Mouse (Mus musculus): ENCODE measurements around the gene Gtf3c5.

The Gtf3c5 gene

GRCm38 (mm10) chr2:28566545-28566944 is 17.0 kb downstream of the Gtf3c5 start:
- DNase-seq = no peak

GRCm38 (mm10) chr2:28564380-28564779 is 19.2 kb downstream of the Gtf3c5 start:
- no peak for DNase-seq

GRCm38 (mm10) chr2:28563830-28564229 is 19.7 kb downstream of the Gtf3c5 start:
- DNase-seq = no peak

DNA sequence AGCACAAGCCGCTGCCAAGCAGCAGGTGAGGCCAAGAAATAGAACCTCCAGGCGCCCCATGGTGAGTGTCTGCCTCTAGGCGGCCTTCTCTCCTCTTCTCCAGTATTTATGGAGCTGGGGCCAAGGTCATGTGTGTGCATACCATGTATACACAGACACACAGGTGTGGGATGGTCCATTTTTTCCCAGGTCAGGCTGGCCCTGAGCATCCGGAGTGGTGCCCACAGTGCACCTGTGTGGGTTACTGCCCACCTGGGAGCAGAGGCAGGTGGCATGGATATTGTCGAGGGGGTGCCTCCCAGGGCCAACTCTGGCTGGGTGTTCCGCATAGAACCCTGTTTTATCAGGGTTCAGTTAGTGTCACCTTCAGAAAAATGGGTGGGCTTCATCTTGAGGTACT is 20.2 kb downstream of the Gtf3c5 start, which contains the start of gene Cel:
Gene Cel, minus strand, starts transcription at position 101 of the 400 bp plus-strand sequence.
- no peak for DNase-seq

- DNase-seq = no peak
Observed at GRCm38 (mm10) chr2:28557452-28557851, 26.1 kb downstream of the Gtf3c5 start.

DNA sequence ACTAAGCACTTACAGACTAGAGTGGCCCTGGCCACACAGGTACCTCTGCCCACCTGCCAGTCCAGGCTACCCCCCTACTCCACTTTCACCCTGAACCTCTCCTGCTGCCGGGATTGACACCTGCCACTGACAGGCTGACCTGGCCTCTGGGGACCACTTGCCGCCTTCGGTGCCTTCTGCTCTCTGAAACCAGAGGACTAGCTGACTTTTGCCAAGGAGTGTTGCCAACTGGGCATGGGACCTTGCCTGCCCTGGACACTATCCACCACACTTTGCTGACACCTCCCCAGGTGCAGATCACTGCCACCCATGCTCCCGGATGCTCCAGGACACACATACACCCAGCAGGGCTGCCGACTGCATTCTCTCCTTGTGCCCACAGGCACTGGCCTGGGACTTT is 31.2 kb downstream of the Gtf3c5 start:
- DNase-seq = no peak

DNA sequence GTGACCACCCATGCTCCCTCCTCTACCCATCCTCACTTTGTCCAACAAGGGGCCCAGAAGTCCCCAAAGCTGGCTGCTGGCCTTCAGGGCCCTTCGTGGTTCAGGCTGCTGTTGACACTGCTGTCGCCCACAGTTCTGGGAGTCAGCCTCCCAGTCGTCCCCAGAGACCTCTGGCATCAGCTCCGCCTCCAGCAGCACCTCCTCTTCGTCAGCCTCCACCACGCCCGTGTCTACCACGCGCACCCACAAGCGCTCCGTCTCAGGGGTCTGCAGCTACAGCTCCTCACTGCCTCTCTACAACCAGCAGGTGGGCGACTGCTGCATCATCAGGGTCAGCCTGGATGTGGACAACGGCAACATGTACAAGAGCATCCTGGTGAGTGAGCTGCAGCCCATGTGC is 34.4 kb downstream of the Gtf3c5 start:
- DNase-seq = no peak

GRCm38 (mm10) chr2:28547237-28548172 is 36.0 kb downstream of the Gtf3c5 start:
- peak; percentile 87 to 92 for DNase-seq

- no peak for DNase-seq
Observed at GRCm38 (mm10) chr2:28546560-28546959, 37.0 kb downstream of the Gtf3c5 start.

DNA sequence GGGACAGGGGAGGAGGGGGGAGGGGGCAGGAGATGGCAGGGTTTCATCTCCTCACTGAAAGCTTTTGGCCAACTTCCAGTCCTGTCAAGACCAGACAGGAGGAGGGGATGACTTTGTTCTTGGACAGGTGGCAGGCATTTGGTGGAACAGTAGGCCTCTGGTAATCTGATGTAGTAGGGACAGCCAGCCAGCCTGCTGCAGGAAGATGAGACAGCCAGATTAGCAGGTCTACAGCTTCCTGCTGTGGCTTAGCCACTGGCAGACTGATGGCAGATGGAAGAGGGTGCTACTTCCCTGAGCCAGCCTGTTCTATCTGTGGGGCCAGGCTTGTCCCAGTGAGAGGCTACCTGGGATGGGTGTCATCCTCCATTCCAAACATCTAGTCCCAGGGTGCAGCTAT is 37.6 kb downstream of the Gtf3c5 start:
- DNase-seq = peak; percentile 64 to 71

GRCm38 (mm10) chr2:28543894-28544293 is 39.7 kb downstream of the Gtf3c5 start:
- peak; percentile 96 for DNase-seq

GRCm38 (mm10) chr2:28540587-28541227 is 42.8 kb downstream of the Gtf3c5 start:
- DNase-seq = no peak

DNA sequence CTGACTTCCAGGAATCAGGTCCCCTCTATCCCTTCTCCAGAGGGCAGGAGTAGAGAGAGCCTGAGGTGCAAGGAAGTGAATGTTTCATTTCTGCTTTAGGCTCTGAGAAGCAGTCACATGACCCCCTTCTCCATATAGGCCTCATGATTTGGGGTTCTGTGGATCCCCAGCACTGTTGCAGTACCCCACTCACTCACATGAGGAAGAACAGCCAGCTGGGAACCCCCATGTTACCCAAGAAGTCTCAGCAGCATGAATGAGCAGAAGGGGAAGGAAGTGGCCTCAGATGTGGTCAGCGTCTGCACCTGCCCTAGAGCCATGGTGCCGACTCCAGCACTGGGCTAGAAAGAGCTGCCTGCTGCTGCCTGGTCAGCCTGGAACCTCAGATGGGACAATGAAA is 43.6 kb downstream of the Gtf3c5 start:
- DNase-seq = no peak

DNA sequence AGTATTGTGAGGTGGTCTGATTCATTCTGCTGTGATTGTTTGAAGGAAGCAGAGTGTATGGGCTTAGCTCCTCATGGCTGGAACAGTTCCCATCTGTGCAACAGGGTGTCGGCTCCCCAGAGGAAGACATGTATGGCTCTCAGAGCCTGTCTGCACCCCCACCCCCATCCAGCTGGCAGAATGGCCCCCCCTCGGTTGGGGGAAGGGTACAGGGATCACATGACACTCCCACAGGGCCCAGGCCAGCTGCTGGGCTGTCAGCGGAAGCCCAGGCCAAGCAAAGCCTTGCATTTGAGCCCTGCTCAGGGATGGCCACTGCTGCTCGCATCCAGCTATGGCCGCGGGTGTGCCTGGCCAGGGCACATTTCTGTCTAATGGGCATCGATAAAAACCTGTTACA is 44.3 kb downstream of the Gtf3c5 start:
- peak in 1 of 2 experiments; percentile 40 for DNase-seq

DNA sequence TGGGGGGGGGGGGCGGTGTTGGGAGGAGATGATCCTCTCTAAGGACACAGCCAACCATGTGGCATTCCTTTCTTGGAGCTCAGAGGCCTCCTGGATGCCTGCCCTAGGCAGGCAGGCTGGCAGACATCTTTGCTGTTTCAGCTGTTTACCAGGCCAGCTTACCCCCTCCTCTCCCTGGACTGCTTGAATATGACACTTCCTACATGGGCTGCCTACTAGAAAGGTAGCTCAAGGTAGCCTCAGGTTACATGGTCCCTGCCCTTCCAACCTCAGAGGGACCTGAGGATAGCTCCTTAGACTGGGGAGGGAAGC is 44.8 kb downstream of the Gtf3c5 start:
- peak in 1 of 2 experiments; percentile 37 for DNase-seq

GRCm38 (mm10) chr2:28537995-28538816 is 45.3 kb downstream of the Gtf3c5 start:
- no peak for DNase-seq

GRCm38 (mm10) chr2:28537634-28537920 is 46.0 kb downstream of the Gtf3c5 start:
- DNase-seq = no peak

- peak in 1 of 2 experiments; percentile 46 for DNase-seq
Observed at GRCm38 (mm10) chr2:28536766-28537633, 46.6 kb downstream of the Gtf3c5 start.

- DNase-seq = peak in 1 of 2 experiments; percentile 37
Observed at GRCm38 (mm10) chr2:28536166-28536565, 47.4 kb downstream of the Gtf3c5 start.

GRCm38 (mm10) chr2:28535650-28536049 is 47.9 kb downstream of the Gtf3c5 start:
- peak; percentile 83 for DNase-seq

DNA sequence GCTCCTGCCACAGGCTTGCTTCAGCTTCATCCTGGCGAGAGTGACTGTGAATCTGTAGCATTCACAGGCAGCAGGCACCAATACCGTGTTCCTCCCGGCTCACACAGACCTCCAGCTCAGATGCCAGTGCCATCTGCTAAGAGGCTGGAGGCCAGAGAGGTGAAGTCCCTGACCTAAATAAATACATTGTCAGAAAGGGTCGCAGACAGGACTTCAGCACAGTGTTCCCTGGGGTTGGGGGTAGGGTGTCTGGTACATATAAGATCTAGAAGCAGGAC is 48.3 kb downstream of the Gtf3c5 start:
- peak; percentile 78 to 79 for DNase-seq

DNA sequence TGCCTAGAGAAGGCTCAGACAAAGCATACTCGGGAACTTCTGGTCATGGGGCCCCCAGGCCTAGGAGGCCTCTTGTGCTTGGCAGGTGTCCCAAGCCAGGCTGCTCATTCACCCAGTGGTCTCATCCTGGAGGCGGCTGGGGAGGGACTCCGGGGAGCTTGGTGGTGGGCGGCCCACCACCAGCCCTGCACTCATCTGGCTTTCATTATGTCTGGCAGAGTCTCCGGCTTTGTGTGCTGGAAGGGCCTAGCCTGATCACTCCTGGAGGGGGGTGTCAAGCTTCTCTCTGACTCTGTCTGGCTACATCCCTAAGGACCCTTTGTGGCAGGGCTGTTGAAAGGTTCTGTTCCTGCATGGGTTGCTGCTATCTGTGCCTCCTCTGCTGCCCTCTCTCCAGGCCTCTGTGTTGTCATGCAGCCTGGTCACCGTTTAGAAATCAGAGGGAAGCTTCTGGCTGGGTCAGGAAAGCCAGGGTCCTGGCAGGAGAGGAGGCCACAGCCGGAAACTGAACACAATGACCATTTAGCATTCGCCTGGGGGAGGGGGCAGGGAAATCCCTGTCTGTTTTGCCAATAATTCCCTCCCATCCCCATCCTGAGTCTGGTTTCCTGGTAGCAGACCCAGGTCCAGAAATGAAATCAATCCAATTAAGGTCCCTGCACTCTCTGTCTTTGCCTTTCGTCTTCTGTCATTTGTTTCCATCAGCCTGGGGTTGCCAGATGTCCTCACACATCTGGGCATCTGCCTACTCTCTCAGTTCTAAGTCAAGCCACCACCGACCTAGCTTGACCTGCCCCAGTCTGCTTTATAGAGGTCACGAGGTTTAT is 48.9 kb downstream of the Gtf3c5 start:
- DNase-seq = no peak
